Mouse (Mus musculus): ENCODE data around the gene Zfp777.

DNA sequence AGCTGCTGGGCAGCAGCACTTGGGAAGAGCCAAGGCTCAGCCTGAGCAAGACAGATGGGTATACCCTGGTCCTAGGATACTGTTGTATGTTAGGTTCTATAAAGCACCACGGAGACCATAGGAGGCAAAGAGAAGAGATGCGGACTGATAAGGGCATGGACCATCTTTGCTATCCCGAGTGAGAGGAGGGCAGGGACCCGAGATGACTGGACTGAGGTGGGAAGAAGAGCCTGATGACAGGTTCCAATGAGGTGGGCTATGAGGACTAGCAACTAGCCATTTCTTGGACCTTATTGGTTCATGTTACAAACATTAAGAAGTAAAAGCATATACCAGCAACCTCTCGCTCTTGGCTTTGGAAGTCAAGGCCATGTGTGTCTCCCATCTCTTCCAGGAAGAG, 32.3 kb upstream of the Zfp777 start:
- TF ChIP-seq POLR2A (IDR thresholded peaks at IDR 0.05; ENCODE audit: borderline replicate concordance, insufficient read depth, low read length) = no peak
- no peak for TF ChIP-seq CTCF (IDR thresholded peaks at IDR 0.05; ENCODE audit: borderline replicate concordance, insufficient read depth, low read depth, low read length)
